Mouse (Mus musculus) cortical plate, adult 2 months (tissue): ENCODE results near the gene F13a1.

Experiments used
- CTCF ChIP-seq: fragments of 200-500 bp; IDR thresholded peaks from 2 replicates; pipeline ENCODE4 v1.5.1; 2011; ENCODE audit warnings: mild to moderate bottlenecking, control low read depth, low read length; ENCODE audit not compliant: insufficient read depth; ENCODE audit errors: extremely low read depth
- POLR2A ChIP-seq: fragments of 200-500 bp; IDR thresholded peaks from 2 replicates; pipeline ENCODE4 v1.6.1; 2011; ENCODE audit warnings: mild to moderate bottlenecking, low read length, control low read depth; ENCODE audit not compliant: insufficient read depth; ENCODE audit errors: extremely low read depth

GRCm38 (mm10) chr13:37071390-37071789, 21.3 kb upstream of the F13a1 start:
- TF ChIP-seq CTCF (no peak), POLR2A (no peak)
